Mouse (Mus musculus) cerebellum, postnatal 4 days (tissue): ENCODE results near the gene Apoc2.

Experiments
- DNase-seq, 2 experiments: peaks; one replicate each; pipeline ENCODE4 v3.0.0; 2022; ENCODE audit warnings: low spot score in 2 of 2, mixed read lengths in 1 of 2

Gene Apoc2

GRCm38 (mm10) chr7:19628536-19629360 is 49.0 kb downstream of the Apoc2 start:
- peak; percentile 69 to 86 for DNase-seq

DNA sequence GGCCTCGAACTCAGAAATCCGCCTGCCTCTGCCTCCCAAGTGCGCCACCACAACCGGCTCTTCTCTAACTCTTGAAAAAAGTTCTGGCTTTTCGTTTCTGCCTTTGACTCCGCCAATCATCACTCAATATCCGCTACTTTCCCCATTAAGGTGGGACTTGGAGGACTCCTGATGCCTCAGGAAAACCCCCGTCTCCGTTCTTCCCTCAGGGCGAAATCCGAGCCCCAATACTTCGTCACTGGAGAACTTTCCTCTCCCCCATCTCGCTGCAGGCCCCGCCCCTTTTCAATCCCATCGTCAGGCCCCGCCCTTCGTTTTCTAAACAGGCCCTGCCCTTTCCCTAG is 49.6 kb downstream of the Apoc2 start:
- no peak for DNase-seq

DNA sequence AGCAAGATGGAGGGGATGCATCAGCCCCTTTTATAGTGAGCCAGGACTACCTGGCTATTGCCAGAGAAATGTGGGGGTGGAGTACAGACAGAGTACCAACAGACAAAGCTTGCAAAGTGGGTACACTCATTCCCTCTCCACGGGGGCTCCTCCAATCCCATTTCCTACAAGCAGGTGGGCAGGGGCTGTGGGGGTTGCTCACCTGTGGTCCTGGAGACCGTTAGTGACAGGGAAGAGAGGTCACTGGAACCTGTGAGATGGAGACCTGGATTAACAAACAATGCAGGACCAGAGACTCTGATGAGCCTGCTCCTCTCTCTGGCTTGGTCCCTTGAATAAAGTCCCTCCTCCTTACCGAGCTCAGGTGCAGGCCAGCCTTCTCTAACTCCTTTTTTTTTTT is 50.0 kb downstream of the Apoc2 start:
- no peak for DNase-seq

GRCm38 (mm10) chr7:19623433-19623832 is 54.3 kb downstream of the Apoc2 start:
- DNase-seq = no peak

GRCm38 (mm10) chr7:19622241-19622640 is 55.5 kb downstream of the Apoc2 start:
- no peak for DNase-seq
